Mouse (Mus musculus) cerebellum, adult 8-10 months (tissue): ENCODE data around the gene Slc25a28.

Source experiments
- DNase-seq: peaks from one replicate; pipeline ENCODE4 v3.0.0; 2022

Slc25a28 gene

GRCm38 (mm10) chr19:43675525-43676400 is 1.1 kb upstream of the Slc25a28 start:
- DNase-seq: no peak

- DNase-seq: no peak
Observed at GRCm38 (mm10) chr19:43674316-43674689, 378 bp downstream of the Slc25a28 start.

GRCm38 (mm10) chr19:43673513-43674315 is 967 bp downstream of the Slc25a28 start:
- no peak for DNase-seq

GRCm38 (mm10) chr19:43671054-43671453 is 3.6 kb downstream of the Slc25a28 start:
- no peak for DNase-seq

GRCm38 (mm10) chr19:43669136-43669759 is 5.4 kb downstream of the Slc25a28 start:
- no peak for DNase-seq

GRCm38 (mm10) chr19:43667430-43667809 is 7.3 kb downstream of the Slc25a28 start:
- no peak for DNase-seq

- DNase-seq: no peak
Observed at GRCm38 (mm10) chr19:43666661-43667429, 7.8 kb downstream of the Slc25a28 start.

- peak; percentile 40 for DNase-seq
Observed at GRCm38 (mm10) chr19:43665441-43666048, 9.1 kb downstream of the Slc25a28 start.

- no peak for DNase-seq
Observed at GRCm38 (mm10) chr19:43663471-43663870, 11.2 kb downstream of the Slc25a28 start.

- DNase-seq: no peak
Observed at GRCm38 (mm10) chr19:43662176-43662967, 12.3 kb downstream of the Slc25a28 start.

GRCm38 (mm10) chr19:43660774-43661173 is 13.9 kb downstream of the Slc25a28 start:
- no peak for DNase-seq

- DNase-seq: no peak
Observed at GRCm38 (mm10) chr19:43659632-43660031, 15.0 kb downstream of the Slc25a28 start.

- DNase-seq: peak; percentile 39
Observed at GRCm38 (mm10) chr19:43655735-43656492, 18.8 kb downstream of the Slc25a28 start.

GRCm38 (mm10) chr19:43651241-43651785 is 23.4 kb downstream of the Slc25a28 start:
- DNase-seq: no peak

- no peak for DNase-seq
Observed at GRCm38 (mm10) chr19:43648343-43648742, 26.3 kb downstream of the Slc25a28 start.

GRCm38 (mm10) chr19:43647261-43647660 is 27.4 kb downstream of the Slc25a28 start:
- DNase-seq: no peak

- no peak for DNase-seq
Observed at GRCm38 (mm10) chr19:43646852-43647251, 27.8 kb downstream of the Slc25a28 start.

- DNase-seq: no peak
Observed at GRCm38 (mm10) chr19:43645508-43645907, 29.2 kb downstream of the Slc25a28 start.

- DNase-seq: no peak
Observed at GRCm38 (mm10) chr19:43642843-43643242, 31.8 kb downstream of the Slc25a28 start.

- no peak for DNase-seq
Observed at GRCm38 (mm10) chr19:43641833-43642232, 32.8 kb downstream of the Slc25a28 start.
